Mouse (Mus musculus): ENCODE results near the gene Slc20a1. TPM values are rescaled to one million over a fixed set of nuclear protein-coding genes. Genes with fewer than 3 reads are reported as not detected.
A peak's percentile ranks its signal among the peaks of the same experiment; 100 is the strongest.

Slc20a1 gene
- polyA plus RNA-seq (2016; fragmentation: Nextera tagmentation; extraction: Ambion mirVana), result 47.1 and 49.7 TPM in 2 replicates

DNA sequence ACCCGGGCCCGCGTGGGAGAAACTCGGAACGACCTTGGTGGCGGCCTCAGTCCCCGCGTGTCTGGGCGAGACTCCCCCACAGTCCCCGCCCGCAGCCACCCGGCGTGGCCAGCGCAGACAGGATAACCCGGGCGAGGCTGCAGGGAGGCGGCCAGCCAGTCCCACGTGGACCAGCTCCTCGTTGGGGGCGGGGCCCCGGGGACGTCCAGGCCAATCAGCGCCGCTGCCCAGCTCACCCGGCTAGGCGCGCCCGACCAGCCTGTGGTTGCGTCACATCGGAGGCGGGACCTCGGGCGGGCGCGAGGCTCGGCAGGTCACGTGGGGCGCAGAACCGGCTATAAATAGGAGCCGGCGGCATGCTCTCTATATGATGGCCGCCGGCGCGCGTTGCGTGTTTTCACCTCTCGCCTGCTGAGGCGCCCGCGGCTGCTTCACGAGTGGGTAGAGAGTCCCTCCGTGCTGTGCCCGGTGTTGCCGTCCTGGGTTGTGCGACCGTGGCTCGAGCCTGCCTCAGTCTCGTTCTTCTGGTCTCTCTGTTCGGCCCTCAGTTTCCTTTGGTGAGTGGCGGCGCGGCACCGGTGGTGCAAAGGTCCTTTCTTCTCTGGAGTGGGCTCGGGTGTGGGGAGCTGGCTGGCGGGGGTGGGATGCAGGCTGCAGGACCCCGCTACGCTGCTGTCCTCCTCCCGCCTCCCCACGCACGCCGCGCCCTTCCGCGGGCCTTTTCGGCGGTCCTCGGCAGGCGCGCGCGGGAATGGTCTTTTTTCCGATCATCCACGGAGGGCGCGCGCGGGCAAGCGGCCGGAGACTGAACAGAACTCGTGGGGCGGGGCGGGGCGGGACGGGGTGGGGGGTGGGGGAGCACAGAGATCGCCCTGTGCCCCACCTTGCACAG is at the start of gene Slc20a1:
Gene Slc20a1, plus strand, starts transcription at position 329 of the 892 bp plus-strand sequence.
- no peaks in the 10 kb centered on the region for H3K27me3 ChIP-seq (ENCODE audit: low read depth, poor library complexity, severe bottlenecking)
- H3K9me3 ChIP-seq (replicated peaks), result no peaks in the 10 kb centered on the region
- under 1% methylated on average over 96 of the region's 96 CpGs for whole genome bisulfite sequencing
- peak; percentile 99 for DNase-seq (ENCODE audit: low spot score)
- H3K4me1 ChIP-seq, result peaks cover 24% of the 10 kb centered on the region
- peaks cover 38% of the 10 kb centered on the region for H3K36me3 ChIP-seq
- peak within 1 kb of the TSS; percentile 79 for H3K4me3 ChIP-seq
- peak within 1 kb of the TSS; percentile 97 for H3K27ac ChIP-seq

DNA sequence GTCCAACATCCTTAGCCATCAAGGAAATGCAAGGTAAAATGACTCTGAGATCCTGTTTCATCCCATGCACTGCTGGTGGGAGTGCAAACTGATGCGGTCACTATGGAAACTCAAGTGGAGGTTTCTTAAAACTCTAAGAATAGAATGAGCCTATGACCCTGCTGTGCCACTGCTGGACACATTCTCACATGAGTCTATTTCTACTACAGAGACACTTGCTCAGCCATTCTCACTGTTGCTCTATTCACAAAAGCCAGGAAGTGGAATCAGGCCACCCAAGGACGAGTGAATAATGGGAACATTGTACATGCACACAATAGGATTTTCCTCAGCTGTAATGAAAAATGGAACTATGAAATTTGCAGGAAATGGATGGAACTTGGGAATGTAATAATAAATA is 49.7 kb upstream of the Slc20a1 start:
- Histone ChIP-seq H3K36me3 (no peaks in the 10 kb centered on the region), H3K27ac (no peak overlapping the region), H3K27me3 (ENCODE audit: low read depth, poor library complexity, severe bottlenecking) (no peaks in the 10 kb centered on the region), H3K9me3 (replicated peaks) (no peaks in the 10 kb centered on the region), H3K4me1 (no peaks in the 10 kb centered on the region), H3K4me3 (no peak overlapping the region)
- 77% methylated on average over 2 of the region's 2 CpGs for WGBS
- DNase-seq (ENCODE audit: low spot score), result no peak

DNA sequence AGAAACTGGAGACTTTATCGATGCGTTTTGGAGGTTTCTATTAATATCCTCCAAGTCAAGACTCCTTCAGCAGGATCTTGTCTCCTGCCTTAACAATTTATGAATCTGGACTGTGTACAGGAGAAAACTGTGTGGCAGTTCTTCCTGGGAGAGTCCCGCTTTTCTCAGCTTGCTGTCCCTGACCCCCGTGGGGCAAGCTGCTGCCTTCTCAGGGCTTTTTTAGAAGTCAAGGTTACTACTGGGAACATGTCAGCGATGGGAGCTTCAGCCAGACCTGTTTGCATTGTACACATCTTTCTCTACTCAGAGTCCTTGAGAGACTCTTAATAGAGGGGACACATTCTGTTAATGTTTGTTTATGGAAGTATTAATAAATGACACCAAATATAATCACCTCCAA is 48.2 kb upstream of the Slc20a1 start:
- Histone ChIP-seq H3K36me3 (no peaks in the 10 kb centered on the region), H3K9me3 (replicated peaks) (no peaks in the 10 kb centered on the region)

GRCm38 (mm10) chr2:129151111-129151510 is 47.5 kb upstream of the Slc20a1 start:
- H3K4me3 ChIP-seq, result no peak overlapping the region
- H3K36me3 ChIP-seq, result no peaks in the 10 kb centered on the region
- no peak for DNase-seq (ENCODE audit: low spot score)
- no peaks in the 10 kb centered on the region for H3K4me1 ChIP-seq
- no peaks in the 10 kb centered on the region for H3K27me3 ChIP-seq (ENCODE audit: low read depth, poor library complexity, severe bottlenecking)
- no peaks in the 10 kb centered on the region for H3K9me3 ChIP-seq (replicated peaks)
- 91% methylated on average over 9 of the region's 9 CpGs for WGBS
- no peak overlapping the region for H3K27ac ChIP-seq

More for the DNA sequence above, 48.2 kb upstream of the Slc20a1 start:
- H3K27ac ChIP-seq, result no peak overlapping the region
- no peaks in the 10 kb centered on the region for H3K4me1 ChIP-seq
- 87% methylated on average over 5 of the region's 5 CpGs for WGBS
- H3K27me3 ChIP-seq (ENCODE audit: low read depth, poor library complexity, severe bottlenecking), result no peaks in the 10 kb centered on the region
- no peak for DNase-seq (ENCODE audit: low spot score)
- no peak overlapping the region for H3K4me3 ChIP-seq

GRCm38 (mm10) chr2:129152751-129153150 is 45.8 kb upstream of the Slc20a1 start:
- H3K27ac ChIP-seq, result no peak overlapping the region
- no peak for DNase-seq (ENCODE audit: low spot score)

DNA sequence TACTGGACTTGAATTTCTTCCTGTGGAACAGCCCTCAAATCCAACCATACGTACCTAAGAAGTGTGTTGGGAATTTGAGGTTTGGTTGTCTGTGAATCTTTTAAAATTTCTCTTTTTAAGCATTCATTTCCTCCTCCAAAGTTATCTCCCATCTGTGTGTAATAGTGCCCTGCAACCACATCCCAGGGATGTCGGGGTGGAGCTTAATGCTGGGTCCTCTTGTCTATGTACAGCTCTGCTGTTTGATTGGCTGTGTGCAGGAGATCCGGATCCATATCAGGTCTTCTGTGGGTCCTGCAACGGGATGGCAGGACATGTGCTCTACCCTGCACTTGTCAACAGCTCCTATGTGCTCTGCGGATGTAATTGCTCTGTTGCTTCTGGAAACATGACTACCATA is 33.7 kb upstream of the Slc20a1 start:
- Histone ChIP-seq H3K27me3 (ENCODE audit: low read depth, poor library complexity, severe bottlenecking) (no peaks in the 10 kb centered on the region), H3K36me3 (no peaks in the 10 kb centered on the region), H3K4me1 (no peaks in the 10 kb centered on the region), H3K4me3 (no peak overlapping the region), H3K9me3 (replicated peaks) (no peaks in the 10 kb centered on the region), H3K27ac (no peak overlapping the region)
- 81% methylated on average over 5 of the region's 5 CpGs for WGBS
- DNase-seq (ENCODE audit: low spot score), result no peak

More at GRCm38 (mm10) chr2:129152751-129153150, 45.8 kb upstream of the Slc20a1 start:
- Histone ChIP-seq H3K4me3 (no peak overlapping the region), H3K9me3 (replicated peaks) (no peaks in the 10 kb centered on the region), H3K4me1 (no peaks in the 10 kb centered on the region), H3K27me3 (ENCODE audit: low read depth, poor library complexity, severe bottlenecking) (no peaks in the 10 kb centered on the region), H3K36me3 (no peaks in the 10 kb centered on the region)
- WGBS, result 80% methylated on average over 1 of the region's 1 CpGs

- WGBS, result 81% methylated on average over 10 of the region's 10 CpGs
- Histone ChIP-seq H3K4me1 (no peaks in the 10 kb centered on the region), H3K9me3 (replicated peaks) (no peaks in the 10 kb centered on the region), H3K27ac (no peak overlapping the region), H3K4me3 (no peak overlapping the region), H3K36me3 (no peaks in the 10 kb centered on the region), H3K27me3 (ENCODE audit: low read depth, poor library complexity, severe bottlenecking) (no peaks in the 10 kb centered on the region)
- DNase-seq (ENCODE audit: low spot score), result no peak
Measured at GRCm38 (mm10) chr2:129166466-129167463, 31.8 kb upstream of the Slc20a1 start.

- H3K9me3 ChIP-seq (replicated peaks), result no peaks in the 10 kb centered on the region
- no peaks in the 10 kb centered on the region for H3K27me3 ChIP-seq (ENCODE audit: low read depth, poor library complexity, severe bottlenecking)
- H3K4me1 ChIP-seq, result 0 out of 2 replicates have a peak, but pooled peaks cover 5% of the 10 kb centered on the region
- no peak for DNase-seq (ENCODE audit: low spot score)
- H3K36me3 ChIP-seq, result no peaks in the 10 kb centered on the region
- H3K27ac ChIP-seq, result no peak overlapping the region
- WGBS, result 56% methylated on average over 10 of the region's 10 CpGs
- no peak overlapping the region for H3K4me3 ChIP-seq
Measured at GRCm38 (mm10) chr2:129173386-129173785, 25.2 kb upstream of the Slc20a1 start.

GRCm38 (mm10) chr2:129174474-129174873 is 24.1 kb upstream of the Slc20a1 start:
- Histone ChIP-seq H3K4me3 (no peak overlapping the region), H3K4me1 (0 out of 2 replicates have a peak, but pooled peaks cover 7% of the 10 kb centered on the region), H3K27ac (no peak overlapping the region), H3K27me3 (ENCODE audit: low read depth, poor library complexity, severe bottlenecking) (no peaks in the 10 kb centered on the region), H3K9me3 (replicated peaks) (no peaks in the 10 kb centered on the region), H3K36me3 (no peaks in the 10 kb centered on the region)
- DNase-seq (ENCODE audit: low spot score), result no peak
- 48% methylated on average over 7 of the region's 7 CpGs for WGBS

DNA sequence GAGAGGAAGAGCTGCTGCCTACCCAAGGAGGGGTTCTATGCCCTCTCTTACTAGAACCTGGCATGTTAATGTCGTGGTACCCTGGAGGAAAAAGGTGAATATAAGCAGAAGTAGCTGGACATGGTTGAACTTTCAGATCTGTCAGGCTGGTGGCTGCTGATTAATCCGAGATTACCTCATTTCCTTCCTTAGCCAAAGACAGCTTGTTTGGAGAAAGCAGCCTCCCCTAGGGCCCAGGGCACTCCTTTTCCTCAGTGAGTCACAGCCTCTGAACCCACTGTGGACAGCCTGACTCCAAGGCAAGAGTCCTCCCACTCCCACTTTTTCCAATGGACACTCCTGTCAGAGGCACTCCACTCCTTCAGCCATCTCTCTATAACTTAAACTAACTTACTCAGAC is 22.9 kb upstream of the Slc20a1 start:
- H3K9me3 ChIP-seq (replicated peaks), result no peaks in the 10 kb centered on the region
- no peak for DNase-seq (ENCODE audit: low spot score)
- no peaks in the 10 kb centered on the region for H3K36me3 ChIP-seq
- WGBS, result 78% methylated on average over 2 of the region's 2 CpGs
- no peak overlapping the region for H3K4me3 ChIP-seq
- no peaks in the 10 kb centered on the region for H3K27me3 ChIP-seq (ENCODE audit: low read depth, poor library complexity, severe bottlenecking)
- H3K4me1 ChIP-seq, result 0 out of 2 replicates have a peak, but pooled peaks cover 7% of the 10 kb centered on the region
- no peak overlapping the region for H3K27ac ChIP-seq

GRCm38 (mm10) chr2:129176676-129177420 is 21.7 kb upstream of the Slc20a1 start:
- WGBS, result 79% methylated on average over 12 of the region's 12 CpGs
- Histone ChIP-seq H3K4me1 (0 out of 2 replicates have a peak, but pooled peaks cover 7% of the 10 kb centered on the region), H3K4me3 (no peak overlapping the region), H3K27ac (no peak overlapping the region), H3K9me3 (replicated peaks) (no peaks in the 10 kb centered on the region), H3K27me3 (ENCODE audit: low read depth, poor library complexity, severe bottlenecking) (no peaks in the 10 kb centered on the region), H3K36me3 (no peaks in the 10 kb centered on the region)
- no peak for DNase-seq (ENCODE audit: low spot score)

DNA sequence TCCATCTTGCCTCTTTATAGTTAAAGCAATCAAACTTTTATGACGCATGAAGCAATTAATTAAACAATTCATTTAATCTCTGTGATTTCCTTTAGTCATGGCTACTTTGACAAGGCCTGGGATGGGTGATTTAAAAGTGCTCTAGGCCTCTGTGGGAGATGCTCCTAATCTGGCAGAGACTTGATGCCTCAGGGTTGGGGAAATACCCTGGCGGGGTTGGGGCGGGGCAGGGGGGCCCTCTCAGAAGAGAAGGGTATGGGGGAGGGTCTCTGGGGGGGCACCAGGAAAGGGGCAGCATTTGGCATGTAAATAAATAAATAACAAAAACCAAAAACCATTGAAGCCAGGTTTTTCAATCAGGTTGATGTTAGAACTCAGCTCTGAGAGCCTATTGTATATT is 20.9 kb upstream of the Slc20a1 start:
- WGBS, result 55% methylated on average over 3 of the region's 3 CpGs
- Histone ChIP-seq H3K27me3 (ENCODE audit: low read depth, poor library complexity, severe bottlenecking) (no peaks in the 10 kb centered on the region), H3K27ac (no peak overlapping the region), H3K4me1 (0 out of 2 replicates have a peak, but pooled peaks cover 7% of the 10 kb centered on the region), H3K4me3 (no peak overlapping the region), H3K9me3 (replicated peaks) (no peaks in the 10 kb centered on the region), H3K36me3 (no peaks in the 10 kb centered on the region)
- no peak for DNase-seq (ENCODE audit: low spot score)

Data from limb, embryonic 10.5 days (tissue).